Mouse (Mus musculus): ENCODE measurements at regions not wholly inside any gene's neighbourhood (a gene's known extent, or its start where the extent isn't known, plus 50 kb on each side); places are given as distances from the start of the nearest gene placed in this dataset.
A peak's percentile ranks its signal among the peaks of the same experiment; 100 is the strongest.

- Histone ChIP-seq H3K9ac (no peak overlapping the region), H3K36me3 (no peaks in the 10 kb centered on the region), H3K4me1 (no peaks in the 10 kb centered on the region), H3K27ac (no peak overlapping the region), H3K9me3 (no peaks in the 10 kb centered on the region), H3K27me3 (no peaks in the 10 kb centered on the region), H3K4me2 (replicated peaks) (no peak overlapping the region), H3K4me3 (no peak overlapping the region)
- ATAC-seq (ENCODE audit: low FRiP score, low read depth) = no peak
- 73% methylated on average over 2 of the region's 2 CpGs for WGBS
Observed at GRCm38 (mm10) chr2:83105070-83105469, 161.6 kb downstream of the Fsip2 start.

- Histone ChIP-seq H3K27ac (no peak overlapping the region), H3K9ac (no peak overlapping the region), H3K27me3 (no peaks in the 10 kb centered on the region), H3K9me3 (no peaks in the 10 kb centered on the region), H3K4me2 (replicated peaks) (no peak overlapping the region), H3K36me3 (no peaks in the 10 kb centered on the region), H3K4me3 (no peak overlapping the region), H3K4me1 (0 out of 2 replicates have a peak, but pooled peaks cover 3% of the 10 kb centered on the region)
- no peak for ATAC-seq (ENCODE audit: low FRiP score, low read depth)
- WGBS = 76% methylated on average over 4 of the region's 4 CpGs
Observed at GRCm38 (mm10) chr2:83126340-83126739, 182.9 kb downstream of the Fsip2 start.

GRCm38 (mm10) chr2:83130709-83131108 is 187.3 kb downstream of the Fsip2 start:
- Histone ChIP-seq H3K27ac (0 out of 2 replicates have a peak overlapping the region, but pooled peaks have one; percentile 10), H3K4me2 (replicated peaks) (no peak overlapping the region), H3K36me3 (no peaks in the 10 kb centered on the region), H3K9me3 (no peaks in the 10 kb centered on the region), H3K27me3 (no peaks in the 10 kb centered on the region), H3K4me1 (0 out of 2 replicates have a peak, but pooled peaks cover 4% of the 10 kb centered on the region), H3K4me3 (no peak overlapping the region), H3K9ac (no peak overlapping the region)
- WGBS = 54% methylated on average over 2 of the region's 2 CpGs
- ATAC-seq (ENCODE audit: low FRiP score, low read depth) = no peak

GRCm38 (mm10) chr2:83131285-83131852 is 187.9 kb downstream of the Fsip2 start:
- no peak for ATAC-seq (ENCODE audit: low FRiP score, low read depth)
- H3K9ac ChIP-seq = no peak overlapping the region

GRCm38 (mm10) chr2:83165853-83166252 is 222.4 kb downstream of the Fsip2 start:
- H3K4me1 ChIP-seq = no peaks in the 10 kb centered on the region
- no peak overlapping the region for H3K27ac ChIP-seq
- 70% methylated on average over 4 of the region's 4 CpGs for WGBS
- H3K9me3 ChIP-seq = no peaks in the 10 kb centered on the region
- no peaks in the 10 kb centered on the region for H3K27me3 ChIP-seq
- H3K9ac ChIP-seq = no peak overlapping the region
- no peak overlapping the region for H3K4me3 ChIP-seq
- H3K36me3 ChIP-seq = no peaks in the 10 kb centered on the region
- H3K4me2 ChIP-seq (replicated peaks) = no peak overlapping the region
- no peak for ATAC-seq (ENCODE audit: low FRiP score, low read depth)

More at GRCm38 (mm10) chr2:83131285-83131852, 187.9 kb downstream of the Fsip2 start:
- H3K27me3 ChIP-seq = no peaks in the 10 kb centered on the region
- no peaks in the 10 kb centered on the region for H3K36me3 ChIP-seq
- no peaks in the 10 kb centered on the region for H3K9me3 ChIP-seq
- H3K27ac ChIP-seq = peak overlapping the region; percentile 10; the same call in 1 of the 2 replicates
- no peak overlapping the region for H3K4me2 ChIP-seq (replicated peaks)
- no peak overlapping the region for H3K4me3 ChIP-seq
- 72% methylated on average over 4 of the region's 4 CpGs for WGBS
- 0 out of 2 replicates have a peak, but pooled peaks cover 4% of the 10 kb centered on the region for H3K4me1 ChIP-seq

Measured in limb, embryonic 13.5 days (tissue).